Mouse (Mus musculus) intestine, embryonic 16.5 days (tissue): ENCODE results near the gene Nptx2. TPM values are rescaled to one million over a fixed set of nuclear protein-coding genes. Genes with fewer than 3 reads are reported as not detected.

Experiments
- ATAC-seq: fragments of 200-750 bp; cut with Nextera tagmentation; 2 replicates; pipeline ENCODE4 v1.8.0; 2017; ENCODE audit warnings: moderate TSS enrichment, moderate library complexity
- H3K27ac ChIP-seq: fragments of 300-500 bp; sonication (generic); 2 replicates; pipeline ENCODE4 v1.5.1; 2014; ENCODE audit warnings: mild to moderate bottlenecking, low read length
- H3K27me3 ChIP-seq: fragments of 300-500 bp; sonication (generic); replicated peaks from 2 replicates; pipeline ENCODE4 v1.6.1; 2014; ENCODE audit warnings: low read length, control low read depth, mixed read lengths; ENCODE audit not compliant: control insufficient read depth, insufficient read depth
- H3K36me3 ChIP-seq: fragments of 300-500 bp; sonication (generic); 2 replicates; pipeline ENCODE4 v1.6.1; 2014; ENCODE audit warnings: low read length, control low read depth; ENCODE audit not compliant: control insufficient read depth, insufficient read depth
- H3K4me1 ChIP-seq: fragments of 300-500 bp; sonication (generic); 2 replicates; pipeline ENCODE4 v1.6.1; 2014; ENCODE audit warnings: low read length, control low read depth, mixed read lengths; ENCODE audit not compliant: control insufficient read depth, insufficient read depth
- H3K4me2 ChIP-seq: fragments of 300-500 bp; sonication (generic); 2 replicates; pipeline ENCODE4 v1.6.1; 2014; ENCODE audit warnings: low read depth, low read length, control low read depth
- H3K4me3 ChIP-seq: fragments of 300-500 bp; sonication (generic); 2 replicates; pipeline ENCODE4 v1.5.1; 2014; ENCODE audit warnings: mild to moderate bottlenecking, low read length
- H3K9ac ChIP-seq: fragments of 300-500 bp; sonication (generic); 2 replicates; pipeline ENCODE4 v1.6.1; 2014; ENCODE audit warnings: low read depth, low read length
- H3K9me3 ChIP-seq: fragments of 300-500 bp; sonication (generic); 2 replicates; pipeline ENCODE4 v1.6.1; 2016; ENCODE audit warnings: low read length, control low read depth; ENCODE audit not compliant: control insufficient read depth
- WGBS: fragments of 180-500 bp; shearing (Covaris S2); extraction: QIAGEN DNeasy Blood & Tissue Kit; methylation state at CpG from one replicate; pipeline ENCODE4 v1.1.7; 2014; 5-methylcytosine and 5-hydroxymethylcytosine counted together
- polyA plus RNA-seq: library from polyadenylated mRNA; unstranded; fragments of >200 nt; fragmentation: Nextera tagmentation; extraction: Ambion mirVana; gene quantifications from 2 replicates; pipeline ENCODE4 v1.2.1, GENCODE M21; 2015

The Nptx2 gene
- polyA plus RNA-seq, 1 experiment from 2014 or later, result 1.5 TPM

DNA sequence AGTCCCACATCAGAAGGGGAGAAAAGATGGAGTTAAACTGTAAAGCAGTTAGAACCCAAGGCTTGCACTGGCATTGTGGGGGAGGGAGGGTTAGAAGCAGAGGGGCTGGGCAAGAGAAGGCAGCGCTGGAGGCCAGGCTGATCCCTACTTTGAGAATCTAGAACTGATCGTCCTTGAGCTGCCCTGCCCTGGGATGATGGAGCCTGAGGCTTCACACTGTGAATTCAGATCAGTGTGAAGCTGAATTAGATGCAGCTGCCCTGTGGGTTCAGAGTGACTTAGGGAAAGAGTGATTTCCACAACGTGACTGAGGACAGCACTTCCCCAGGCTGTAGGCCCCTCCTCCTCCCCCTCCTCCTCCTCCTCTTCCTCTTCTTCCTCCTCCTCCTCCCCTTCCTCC is 25.6 kb upstream of the Nptx2 start:
- no peaks in the 10 kb centered on the region for H3K4me1 ChIP-seq
- H3K27ac ChIP-seq, result no peak overlapping the region
- no peaks in the 10 kb centered on the region for H3K9me3 ChIP-seq
- no peak overlapping the region for H3K4me2 ChIP-seq
- no peak for ATAC-seq
- H3K27me3 ChIP-seq, result no peaks in the 10 kb centered on the region
- H3K4me3 ChIP-seq, result no peak overlapping the region
- WGBS, result 34% methylated on average over 3 of the region's 3 CpGs
- no peaks in the 10 kb centered on the region for H3K36me3 ChIP-seq
- no peak overlapping the region for H3K9ac ChIP-seq

- H3K4me3 ChIP-seq, result no peak overlapping the region
- no peak overlapping the region for H3K9ac ChIP-seq
- H3K27ac ChIP-seq, result no peak overlapping the region
- WGBS, result 60% methylated on average over 10 of the region's 10 CpGs
- 0 out of 2 replicates have a peak, but pooled peaks cover 3% of the 10 kb centered on the region for H3K9me3 ChIP-seq
- H3K36me3 ChIP-seq, result no peaks in the 10 kb centered on the region
- H3K27me3 ChIP-seq, result no peaks in the 10 kb centered on the region
- H3K4me1 ChIP-seq, result no peaks in the 10 kb centered on the region
- ATAC-seq, result no peak
- H3K4me2 ChIP-seq, result no peak overlapping the region
These were observed 20.9 kb upstream of the Nptx2 start for GRCm38 (mm10) chr5:144524774-144525173.

- Histone ChIP-seq H3K36me3 (no peaks in the 10 kb centered on the region), H3K9ac (no peak overlapping the region), H3K4me3 (no peak overlapping the region), H3K9me3 (0 out of 2 replicates have a peak, but pooled peaks cover 3% of the 10 kb centered on the region), H3K4me2 (no peak overlapping the region), H3K4me1 (no peaks in the 10 kb centered on the region), H3K27ac (no peak overlapping the region), H3K27me3 (no peaks in the 10 kb centered on the region)
- 94% methylated on average over 11 of the region's 11 CpGs for WGBS
- ATAC-seq, result no peak
These were observed 16.6 kb upstream of the Nptx2 start for GRCm38 (mm10) chr5:144529123-144529522.

- 15% methylated on average over 12 of the region's 12 CpGs for WGBS
- H3K4me2 ChIP-seq, result no peak overlapping the region
These were observed 2.9 kb upstream of the Nptx2 start for GRCm38 (mm10) chr5:144542711-144543308.

GRCm38 (mm10) chr5:144546423-144546995 is 807 bp downstream of the Nptx2 start:
- Histone ChIP-seq H3K9me3 (no peaks in the 10 kb centered on the region), H3K27ac (no peak overlapping the region), H3K9ac (peak overlapping the region; percentile 61), H3K4me1 (peaks cover 12% of the 10 kb centered on the region; the same call in 1 of the 2 replicates), H3K4me2 (peak overlapping the region; percentile 83), H3K36me3 (no peaks in the 10 kb centered on the region), H3K4me3 (peak overlapping the region; percentile 49), H3K27me3 (peaks cover 36% of the 10 kb centered on the region)
- no peak for ATAC-seq
- WGBS, result 4% methylated on average over 34 of the region's 34 CpGs

More at GRCm38 (mm10) chr5:144542711-144543308, 2.9 kb upstream of the Nptx2 start:
- Histone ChIP-seq H3K4me3 (no peak overlapping the region), H3K9me3 (no peaks in the 10 kb centered on the region), H3K4me1 (peaks cover 10% of the 10 kb centered on the region; the same call in 1 of the 2 replicates), H3K9ac (no peak overlapping the region), H3K27me3 (peaks cover 21% of the 10 kb centered on the region), H3K27ac (no peak overlapping the region), H3K36me3 (no peaks in the 10 kb centered on the region)
- ATAC-seq, result no peak

DNA sequence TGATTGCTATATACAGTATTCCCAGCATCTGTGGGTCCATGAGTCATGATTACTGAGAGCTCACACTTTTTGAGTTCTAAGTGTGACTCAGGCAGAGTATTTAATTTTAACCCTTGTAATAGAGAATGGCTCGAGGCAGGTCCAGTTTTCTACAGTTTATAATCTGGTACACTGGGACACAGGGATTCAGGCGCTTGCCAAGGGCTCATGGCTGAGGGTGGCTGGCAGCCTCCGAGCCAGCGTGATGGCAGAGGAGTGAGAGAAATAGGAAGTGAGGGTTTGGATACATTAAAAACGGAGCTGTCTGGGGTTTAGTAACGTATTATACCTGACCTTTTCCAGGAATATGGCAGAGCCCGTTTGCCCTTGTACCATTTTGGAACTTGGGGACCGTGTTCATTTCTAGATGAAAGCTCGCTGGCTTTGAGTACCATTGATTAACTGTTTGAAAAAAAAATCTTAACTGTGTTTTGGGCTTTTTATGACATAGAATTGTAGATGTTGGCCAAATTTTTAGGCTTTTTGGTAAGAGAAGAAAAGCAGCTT is 1.7 kb downstream of the Nptx2 start:
- Histone ChIP-seq H3K9me3 (no peaks in the 10 kb centered on the region), H3K27ac (no peak overlapping the region), H3K4me3 (peak overlapping the region; percentile 41; the same call in 1 of the 2 replicates), H3K4me1 (peaks cover 12% of the 10 kb centered on the region; the same call in 1 of the 2 replicates), H3K27me3 (peaks cover 36% of the 10 kb centered on the region), H3K36me3 (no peaks in the 10 kb centered on the region), H3K9ac (peak overlapping the region; percentile 33; the same call in 1 of the 2 replicates), H3K4me2 (peak overlapping the region; percentile 46)
- ATAC-seq, result no peak
- 17% methylated on average over 9 of the region's 9 CpGs for WGBS

DNA sequence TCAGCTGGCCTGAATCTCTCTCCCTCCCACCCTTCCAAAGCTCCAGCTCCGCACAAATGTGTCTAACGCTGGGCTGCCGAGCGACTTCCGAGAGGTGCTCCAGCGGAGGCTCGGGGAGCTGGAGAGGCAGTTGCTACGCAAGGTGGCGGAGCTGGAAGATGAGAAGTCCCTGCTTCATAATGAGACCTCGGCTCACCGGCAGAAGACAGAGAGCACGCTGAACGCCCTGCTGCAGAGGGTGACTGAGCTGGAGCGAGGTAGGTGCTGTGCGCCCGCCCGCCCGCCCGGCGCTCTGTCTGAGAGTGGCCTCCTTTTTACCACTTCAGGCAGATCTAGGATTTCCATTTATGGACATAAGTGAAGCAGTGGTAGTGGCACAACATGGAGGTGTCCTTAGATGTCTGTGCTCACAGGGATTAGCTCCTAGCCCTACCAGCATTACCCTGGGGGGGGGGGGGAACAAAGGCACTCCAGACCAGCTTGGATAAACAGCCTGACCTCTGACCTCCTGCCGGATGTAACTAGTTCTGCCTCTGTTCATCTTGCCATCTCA is 2.5 kb downstream of the Nptx2 start:
- no peaks in the 10 kb centered on the region for H3K9me3 ChIP-seq
- H3K4me3 ChIP-seq, result peak overlapping the region; percentile 41
- peaks cover 12% of the 10 kb centered on the region; the same call in 1 of the 2 replicates for H3K4me1 ChIP-seq
- H3K4me2 ChIP-seq, result peak overlapping the region; percentile 46
- H3K27me3 ChIP-seq, result peaks cover 36% of the 10 kb centered on the region
- no peaks in the 10 kb centered on the region for H3K36me3 ChIP-seq
- peak overlapping the region; percentile 33; the same call in 1 of the 2 replicates for H3K9ac ChIP-seq
- ATAC-seq, result no peak; the same call in 1 of the 2 replicates
- WGBS, result 9% methylated on average over 21 of the region's 21 CpGs
- H3K27ac ChIP-seq, result no peak overlapping the region

GRCm38 (mm10) chr5:144550003-144550402 is 4.3 kb downstream of the Nptx2 start:
- Histone ChIP-seq H3K27ac (no peak overlapping the region), H3K4me1 (peaks cover 12% of the 10 kb centered on the region; the same call in 1 of the 2 replicates), H3K9ac (no peak overlapping the region), H3K27me3 (peaks cover 36% of the 10 kb centered on the region), H3K9me3 (no peaks in the 10 kb centered on the region), H3K36me3 (no peaks in the 10 kb centered on the region), H3K4me2 (no peak overlapping the region), H3K4me3 (no peak overlapping the region)
- 72% methylated on average over 9 of the region's 9 CpGs for WGBS
- ATAC-seq, result no peak

GRCm38 (mm10) chr5:144550622-144551137 is 5.0 kb downstream of the Nptx2 start:
- H3K36me3 ChIP-seq, result no peaks in the 10 kb centered on the region
- H3K4me3 ChIP-seq, result no peak overlapping the region
- peaks cover 30% of the 10 kb centered on the region for H3K27me3 ChIP-seq
- H3K27ac ChIP-seq, result no peak overlapping the region
- H3K9me3 ChIP-seq, result no peaks in the 10 kb centered on the region
- ATAC-seq, result no peak
- 56% methylated on average over 5 of the region's 5 CpGs for WGBS
- H3K4me2 ChIP-seq, result no peak overlapping the region
- peaks cover 10% of the 10 kb centered on the region; the same call in 1 of the 2 replicates for H3K4me1 ChIP-seq
- H3K9ac ChIP-seq, result no peak overlapping the region
